Mouse (Mus musculus) spleen, adult 2 months (tissue): ENCODE data around the gene Khdc1b.

Source experiments
- CTCF ChIP-seq: fragments of 200-500 bp; IDR thresholded peaks from 2 replicates; pipeline ENCODE4 v1.5.1; 2011; ENCODE audit warnings: mild to moderate bottlenecking, inconsistent platforms; ENCODE audit not compliant: insufficient read depth, insufficient read length, insufficient replicate concordance; ENCODE audit errors: extremely low read depth
- POLR2A ChIP-seq: fragments of 200-500 bp; IDR thresholded peaks from 2 replicates; pipeline ENCODE4 v1.6.1; 2011; ENCODE audit warnings: low read depth, low read length, inconsistent platforms

GRCm38 (mm10) chr1:21411331-21412196 lies 28.2 kb downstream of the Khdc1b start:
- TF ChIP-seq POLR2A (no peak), CTCF (peak; percentile 37; the same call in 1 of the 2 replicates)
